Mouse (Mus musculus) MEL (cell line): ENCODE measurements around the gene Eed. TPM values are rescaled to one million over a fixed set of nuclear protein-coding genes. Genes with fewer than 3 reads are reported as not detected.

Source experiments
- DNase-seq: peaks from one replicate; pipeline ENCODE4 v3.0.0; 2011; ENCODE audit warnings: low read depth, low spot score
- H3K27ac ChIP-seq: 2 replicates; pipeline ENCODE4 v1.5.1; 2012; ENCODE audit warnings: low read depth, mild to moderate bottlenecking, control low read depth, low read length, moderate library complexity; ENCODE audit not compliant: control insufficient read depth
- H3K27me3 ChIP-seq, 2 experiments: fragments of 150-350 bp in 1 of 2; sonication (generic) in 1 of 2; 2 replicates each; pipeline ENCODE4 v1.6.1; 2012; ENCODE audit warnings: low read length in 2 of 2, mild to moderate bottlenecking in 2 of 2, improper control_type of control experiment in 1 of 2, moderate library complexity in 1 of 2; ENCODE audit not compliant: insufficient read depth in 2 of 2, control insufficient read depth in 1 of 2
- H3K36me3 ChIP-seq, 2 experiments: 2 replicates each; pipeline ENCODE4 v1.6.1; 2012 to 2014; ENCODE audit warnings: low read length in 2 of 2, improper control_type of control experiment in 1 of 2, inconsistent platforms in 1 of 2, mild to moderate bottlenecking in 1 of 2; ENCODE audit not compliant: insufficient read depth in 2 of 2, control insufficient read depth in 1 of 2
- H3K4me1 ChIP-seq, 2 experiments: fragments of 150-350 bp in 1 of 2; sonication (generic) in 1 of 2; 2 replicates each; pipeline ENCODE4 v1.6.1; 2012; ENCODE audit warnings: low read length in 2 of 2, improper control_type of control experiment in 1 of 2, mild to moderate bottlenecking in 1 of 2; ENCODE audit not compliant: insufficient read depth in 2 of 2, control insufficient read depth in 1 of 2
- H3K4me3 ChIP-seq, 2 experiments: fragments of 150-350 bp in 1 of 2; sonication (generic) in 1 of 2; 2 replicates each; pipeline ENCODE4 v1.5.1; 2012; ENCODE audit warnings: low read depth in 2 of 2, low read length in 2 of 2, mild to moderate bottlenecking in 2 of 2, moderate library complexity in 2 of 2, control low read depth in 1 of 2, improper control_type of control experiment in 1 of 2; ENCODE audit not compliant: control insufficient read depth in 1 of 2, insufficient read depth in 1 of 2
- H3K79me2 ChIP-seq: 2 replicates; pipeline ENCODE4 v1.6.1; 2012; ENCODE audit warnings: mild to moderate bottlenecking, low read length, moderate library complexity; ENCODE audit not compliant: control insufficient read depth, poor library complexity, insufficient read depth
- H3K9ac ChIP-seq: 2 replicates; pipeline ENCODE4 v1.6.1; 2012; ENCODE audit warnings: low read depth, mild to moderate bottlenecking, control low read depth, low read length, moderate library complexity; ENCODE audit not compliant: control insufficient read depth, poor library complexity, severe bottlenecking
- H3K9me3 ChIP-seq: fragments of 150-350 bp; sonication (generic); replicated peaks from 2 replicates; pipeline ENCODE4 v1.6.1; 2012; ENCODE audit warnings: mild to moderate bottlenecking, low read length, improper control_type of control experiment, moderate library complexity; ENCODE audit not compliant: insufficient read depth
- BHLHE40 ChIP-seq: IDR thresholded peaks from 2 replicates; pipeline ENCODE4 v1.6.1; 2012; ENCODE audit warnings: low read depth, mild to moderate bottlenecking, inconsistent platforms, low read length, improper control_type of control experiment, borderline replicate concordance
- CHD1 ChIP-seq: IDR thresholded peaks from 2 replicates; pipeline ENCODE4 v1.6.1; 2012; ENCODE audit warnings: low read depth, mild to moderate bottlenecking, inconsistent platforms, low read length, improper control_type of control experiment
- CHD2 ChIP-seq: IDR thresholded peaks from 2 replicates; pipeline ENCODE4 v1.6.1; 2011; ENCODE audit warnings: low read length, improper control_type of control experiment
- CTCF ChIP-seq, 3 experiments: IDR thresholded peaks in 2 of 3; conservative IDR thresholded peaks in 1 of 3; 2 replicates each; pipeline ENCODE4 v1.5.1; 2011 to 2012; ENCODE audit warnings: low read length in 3 of 3, low read depth in 2 of 3, mild to moderate bottlenecking in 2 of 3, improper control_type of control experiment in 1 of 3, inconsistent platforms in 1 of 3, mixed read lengths in 1 of 3, moderate library complexity in 1 of 3; ENCODE audit not compliant: control insufficient read depth in 1 of 3, insufficient read depth in 1 of 3, poor library complexity in 1 of 3, severe bottlenecking in 1 of 3
- ELF1 ChIP-seq: IDR thresholded peaks from 2 replicates; pipeline ENCODE4 v1.6.1; 2014; ENCODE audit warnings: low read depth, mild to moderate bottlenecking, inconsistent platforms, low read length, improper control_type of control experiment, moderate library complexity
- EP300 ChIP-seq, 2 experiments: IDR thresholded peaks; 2 replicates each; pipeline ENCODE4 v1.6.1; 2011; ENCODE audit warnings: improper control_type of control experiment in 2 of 2, low read length in 2 of 2, low read depth in 1 of 2, mild to moderate bottlenecking in 1 of 2
- GATA1 ChIP-seq: IDR thresholded peaks from 2 replicates; pipeline ENCODE4 v1.6.1; 2011; ENCODE audit warnings: low read depth, low read length, improper control_type of control experiment
- HCFC1 ChIP-seq: IDR thresholded peaks from 2 replicates; pipeline ENCODE4 v1.6.1; 2012; ENCODE audit warnings: low read depth, mild to moderate bottlenecking, inconsistent platforms, low read length, improper control_type of control experiment, moderate library complexity
- MEF2A ChIP-seq: IDR thresholded peaks from 2 replicates; pipeline ENCODE4 v1.6.1; 2014; ENCODE audit warnings: low read depth, mild to moderate bottlenecking, inconsistent platforms, low read length, improper control_type of control experiment; ENCODE audit not compliant: poor library complexity, insufficient replicate concordance, severe bottlenecking; ENCODE audit errors: extremely low read depth
- MXI1 ChIP-seq: IDR thresholded peaks from 2 replicates; pipeline ENCODE4 v1.6.1; 2011; ENCODE audit warnings: mild to moderate bottlenecking, low read depth, low read length, improper control_type of control experiment
- MYB ChIP-seq: IDR thresholded peaks from 2 replicates; pipeline ENCODE4 v1.6.1; 2011; ENCODE audit warnings: mild to moderate bottlenecking, low read depth, low read length, improper control_type of control experiment
- MYC ChIP-seq: IDR thresholded peaks from 2 replicates; pipeline ENCODE4 v1.6.1; 2011; ENCODE audit warnings: low read depth, mild to moderate bottlenecking, low read length, improper control_type of control experiment, moderate library complexity
- POLR2AphosphoS2 ChIP-seq: IDR thresholded peaks from 2 replicates; pipeline ENCODE4 v1.6.1; 2011; ENCODE audit warnings: low read length, improper control_type of control experiment
- RAD21 ChIP-seq: IDR thresholded peaks from 2 replicates; pipeline ENCODE4 v1.6.1; 2011; ENCODE audit warnings: mild to moderate bottlenecking, low read depth, low read length, improper control_type of control experiment
- SMC3 ChIP-seq: IDR thresholded peaks from 2 replicates; pipeline ENCODE4 v1.6.1; 2011; ENCODE audit warnings: low read depth, low read length, improper control_type of control experiment
- TBP ChIP-seq: IDR thresholded peaks from 2 replicates; pipeline ENCODE4 v1.8.0; 2011; ENCODE audit warnings: low read depth, low read length, improper control_type of control experiment
- TCF12 ChIP-seq: IDR thresholded peaks from 2 replicates; pipeline ENCODE4 v1.6.1; 2014; ENCODE audit warnings: low read depth, mild to moderate bottlenecking, inconsistent platforms, low read length, improper control_type of control experiment, moderate library complexity
- UBTF ChIP-seq: IDR thresholded peaks from 2 replicates; pipeline ENCODE4 v1.6.1; 2012; ENCODE audit warnings: low read depth, mild to moderate bottlenecking, inconsistent platforms, low read length, improper control_type of control experiment, moderate library complexity, borderline replicate concordance; ENCODE audit not compliant: insufficient read depth
- USF2 ChIP-seq, 2 experiments: IDR thresholded peaks; 2 replicates each; pipeline ENCODE4 v1.6.1; 2011 to 2012; ENCODE audit warnings: improper control_type of control experiment in 2 of 2, low read length in 2 of 2, borderline replicate concordance in 1 of 2, inconsistent platforms in 1 of 2, low read depth in 1 of 2, mild to moderate bottlenecking in 1 of 2; ENCODE audit not compliant: insufficient read depth in 1 of 2
- ZMIZ1 ChIP-seq: IDR thresholded peaks from 2 replicates; pipeline ENCODE4 v1.6.1; 2012; ENCODE audit warnings: low read depth, mild to moderate bottlenecking, inconsistent platforms, low read length, improper control_type of control experiment, moderate library complexity
- polyA plus RNA-seq, 2 experiments: library from polyadenylated mRNA; stranded (reverse) in 1 of 2; unstranded in 1 of 2; fragments of >175 nt in 1 of 2; fragments of >200 nt in 1 of 2; gene quantifications; 2 replicates each; pipeline versions ENCODE4 v1.2.1 to v1.2.4; 2012; ENCODE audit warnings: low replicate concordance in 2 of 2, low read depth in 1 of 2; ENCODE audit not compliant: insufficient read length in 2 of 2, insufficient read depth in 1 of 2, missing spikeins in 1 of 2
- total RNA-seq: library from RNA; depleted of rRNA; stranded (reverse); fragments of 300-350 nt; gene quantifications from 2 replicates; pipeline ENCODE4 v1.2.3, GENCODE M21; 2012; rRNA removed

Eed gene
- total and polyA plus RNA-seq, 3 experiments: 94.3 to 668 (median 166) TPM

DNA sequence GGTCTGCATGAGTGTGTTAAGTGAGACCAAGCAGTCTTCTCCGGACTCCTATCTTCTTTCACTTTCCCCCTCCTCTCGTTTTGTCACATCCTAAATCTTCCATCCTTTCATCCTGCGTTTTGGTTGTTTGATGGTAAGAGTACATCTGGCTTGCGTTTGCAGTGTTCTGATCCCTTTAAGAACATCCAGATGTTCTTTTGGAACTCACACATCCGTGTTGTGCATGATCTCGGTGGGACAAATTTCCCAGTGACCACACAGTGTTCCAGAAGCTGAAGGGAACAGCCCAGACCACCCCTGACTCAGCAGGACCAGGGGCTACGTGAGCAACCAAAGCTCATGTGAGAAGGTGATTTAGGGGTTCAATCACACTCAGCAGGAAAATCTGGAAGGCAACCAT is 72.4 kb downstream of the Eed start:
- Histone ChIP-seq H3K9ac (no peak overlapping the region), H3K79me2 (no peaks in the 10 kb centered on the region), H3K36me3 (no peaks in the 10 kb centered on the region), H3K9me3 (no peaks in the 10 kb centered on the region), H3K27me3 (no peaks in the 10 kb centered on the region; a peak in 1 of 4 replicates), H3K4me1 (no peaks in the 10 kb centered on the region), H3K27ac (no peak overlapping the region), H3K4me3 (no peak overlapping the region)
- no peak for DNase-seq
- TF ChIP-seq MEF2A (no peak), MXI1 (no peak)

DNA sequence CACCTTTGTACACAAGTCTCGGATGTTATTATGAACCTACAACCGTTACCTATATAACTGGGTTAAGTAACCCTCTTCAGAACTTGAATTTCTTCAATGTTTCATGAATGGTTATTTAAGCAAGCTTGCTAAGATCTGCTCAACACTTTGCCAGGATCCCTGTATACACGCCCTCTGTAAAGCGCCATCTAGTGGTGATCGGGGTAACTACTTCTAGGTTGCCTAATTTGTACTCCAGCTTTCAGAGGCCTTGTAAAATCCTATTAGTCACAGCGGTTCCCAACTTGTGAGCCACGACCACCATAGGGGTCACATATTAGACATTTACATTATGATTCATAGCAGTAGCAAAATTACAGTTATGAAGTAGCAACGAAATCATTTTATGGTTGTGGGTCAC is 72.8 kb downstream of the Eed start:
- Histone ChIP-seq H3K27me3 (no peaks in the 10 kb centered on the region; a peak in 2 of 4 replicates), H3K4me1 (no peaks in the 10 kb centered on the region), H3K27ac (no peak overlapping the region), H3K36me3 (no peaks in the 10 kb centered on the region), H3K9ac (no peak overlapping the region), H3K4me3 (no peak overlapping the region), H3K79me2 (no peaks in the 10 kb centered on the region), H3K9me3 (no peaks in the 10 kb centered on the region)
- TF ChIP-seq ELF1 (no peak), MYC (no peak), UBTF (no peak), CHD1 (no peak), RAD21 (peak; percentile 28), USF2 (IDR thresholded peaks at IDR 0.05; ENCODE audit: borderline replicate concordance in 1 of 2, insufficient read depth in 1 of 2, low read depth in 1 of 2, low read length in 2 of 2) (no peak), CHD2 (no peak), BHLHE40 (no peak), EP300 (IDR thresholded peaks at IDR 0.05; ENCODE audit: low read depth in 1 of 2, low read length in 2 of 2) (no peak), POLR2AphosphoS2 (no peak), CTCF (IDR thresholded peaks at IDR 0.05 in 2 of 3, conservative IDR thresholded peaks at IDR 0.05 in 1 of 3; ENCODE audit: control insufficient read depth in 1 of 3, insufficient read depth in 1 of 3, low read depth in 2 of 3, low read length in 3 of 3, poor library complexity in 1 of 3, severe bottlenecking in 1 of 3) (peak; percentile 74 to 95 (median 81)), TCF12 (no peak), SMC3 (peak; percentile 68), GATA1 (no peak), MYB (no peak), TBP (no peak), ZMIZ1 (no peak), HCFC1 (no peak)
- peak; percentile 82 for DNase-seq

Other genes starting within 250 kb of the Eed start
- not detected in 2 replicates for gene Ccdc81, start 77.4 kb downstream of the Eed start, total RNA-seq
- gene Ccdc81, start 77.4 kb downstream of the Eed start, polyA plus RNA-seq: not detected
- 61.4 and 83.0 TPM in 2 replicates for gene Hikeshi, start 39.8 kb downstream of the Eed start, total RNA-seq
- 100 to 1,000 TPM in 1 of 2 experiments, not detected in 1; 123 TPM for gene Hikeshi, start 39.8 kb downstream of the Eed start, polyA plus RNA-seq
- gene Picalm, start 149.2 kb upstream of the Eed start, total RNA-seq: 53.4 and 57.6 TPM in 2 replicates
- 10 to 100 TPM; 74.9 to 78.9 TPM for gene Picalm, start 149.2 kb upstream of the Eed start, polyA plus RNA-seq